ENCODE assay signal across 19 mouse cellular contexts in genomic region chr2:172477350-172477749, GRCm38 (mm10). TPM values are rescaled to one million over a fixed set of nuclear protein-coding genes. Genes with fewer than 3 reads are reported as not detected.
DNase-seq lines count a peak whose midpoint lies in the region; ATAC-seq and TF ChIP-seq lines count a peak whose summit lies in the region.
"Had no signal": no experiment of that assay in that cellular context is flagged by ENCODE, and none has a peak within 500 bp of the region (broad histone marks: within the 10 kb centered on the region; RNA-seq: fewer than 3 reads in every experiment).

No protein-coding gene starts in this region.

- H3K36me3 ChIP-seq in heart, embryonic 15.5 days = no peaks in the 10 kb centered on the region
- no peaks in the 10 kb centered on the region for H3K36me3 ChIP-seq in neural tube, embryonic 12.5 days
- no peaks in the 10 kb centered on the region for H3K36me3 ChIP-seq in neural tube, embryonic 15.5 days
- no peaks in the 10 kb centered on the region for H3K36me3 ChIP-seq in heart, postnatal 0 days (replicated peaks; ENCODE audit: control insufficient read depth, insufficient read depth, low read length)
- H3K36me3 ChIP-seq: limb, embryonic 10.5 days had no signal

- no peak for TF ChIP-seq CTCF in gastrocnemius, adult 2 months (IDR thresholded peaks at IDR 0.05)
- no peak for TF ChIP-seq CTCF in heart, postnatal 0 days (IDR thresholded peaks at IDR 0.05; ENCODE audit: low read depth)

- H3K4me1 ChIP-seq in heart, embryonic 15.5 days (replicated peaks) = peaks cover 14% of the 10 kb centered on the region
- H3K4me1 ChIP-seq in neural tube, embryonic 12.5 days = no peaks in the 10 kb centered on the region
- H3K4me1 ChIP-seq in neural tube, embryonic 15.5 days = 0 out of 2 replicates have a peak, but pooled peaks cover 4% of the 10 kb centered on the region
- H3K4me1 ChIP-seq in heart, postnatal 0 days (ENCODE audit: control insufficient read depth, insufficient read depth) = no peaks in the 10 kb centered on the region; the same call in 1 of the 2 replicates

- intact Hi-C loops in gastrocnemius, adult 2 months (cut with DNase I) = loop anchor here (2.0 to 10.0 kb wide), 2 partner anchors 23 to 607 kb away; no protein-coding TSS in a partner anchor
- intact Hi-C loops in gastrocnemius, postnatal 14 days (cut with DNase I; ENCODE audit: low total_unique reads) = loop anchor here (5.0 to 10.0 kb wide), 2 partner anchors 295 to 617 kb away; no protein-coding TSS in a partner anchor
- intact Hi-C loops in heart, postnatal 14 days (cut with DNase I) = loop anchor here (2.0 to 10.0 kb wide), 5 partner anchors 23 to 607 kb away; no protein-coding TSS in a partner anchor

- TF ChIP-seq EP300 in heart, postnatal 0 days (IDR thresholded peaks at IDR 0.05; ENCODE audit: low read depth) = no peak

- H3K4me2 ChIP-seq in heart, embryonic 15.5 days = peak overlapping the region; percentile 63
- no peak overlapping the region for H3K4me2 ChIP-seq in neural tube, embryonic 12.5 days (replicated peaks)
- H3K4me2 ChIP-seq in neural tube, embryonic 15.5 days = no peak overlapping the region
- peak overlapping the region; percentile 66 for H3K4me2 ChIP-seq in heart, postnatal 0 days (ENCODE audit: low read depth, low read length)
- H3K4me2 ChIP-seq: liver, embryonic 11.5 days; lung, embryonic 14.5 days had no signal

- H3K27me3 ChIP-seq in heart, embryonic 15.5 days = no peaks in the 10 kb centered on the region
- no peaks in the 10 kb centered on the region for H3K27me3 ChIP-seq in neural tube, embryonic 12.5 days (replicated peaks)
- peaks cover 3% of the 10 kb centered on the region; the same call in 1 of the 2 replicates for H3K27me3 ChIP-seq in neural tube, embryonic 15.5 days (replicated peaks)
- H3K27me3 ChIP-seq in heart, postnatal 0 days (ENCODE audit: control insufficient read depth, insufficient read depth, low read length) = no peaks in the 10 kb centered on the region

- no peaks in the 10 kb centered on the region for H3K9me3 ChIP-seq in heart, embryonic 15.5 days (replicated peaks)
- H3K9me3 ChIP-seq in neural tube, embryonic 12.5 days = no peaks in the 10 kb centered on the region
- H3K9me3 ChIP-seq in neural tube, embryonic 15.5 days (replicated peaks) = no peaks in the 10 kb centered on the region
- no peaks in the 10 kb centered on the region for H3K9me3 ChIP-seq in heart, postnatal 0 days (replicated peaks; ENCODE audit: control insufficient read depth, low read length)
- H3K9me3 ChIP-seq: limb, embryonic 10.5 days had no signal

- peak overlapping the region; percentile 67 for H3K4me3 ChIP-seq in gastrocnemius, adult 2 months
- H3K4me3 ChIP-seq in heart, embryonic 15.5 days = peak overlapping the region; percentile 47
- no peak overlapping the region for H3K4me3 ChIP-seq in neural tube, embryonic 12.5 days
- H3K4me3 ChIP-seq in neural tube, embryonic 15.5 days (replicated peaks) = no peak overlapping the region
- H3K4me3 ChIP-seq in heart, postnatal 0 days (ENCODE audit: low read depth, low read length) = peak overlapping the region; percentile 45
- H3K4me3 ChIP-seq: layer of hippocampus, adult 2 months; limb, embryonic 10.5 days had no signal

- peak; percentile 77 for ATAC-seq in heart, embryonic 15.5 days (replicated peaks; ENCODE audit: insufficient number of reproducible peaks, insufficient read depth, low FRiP score, low read depth)
- ATAC-seq in neural tube, embryonic 12.5 days (ENCODE audit: low FRiP score, low read depth) = no peak
- no peak for ATAC-seq in neural tube, embryonic 15.5 days (ENCODE audit: low FRiP score)
- peak; percentile 83 for ATAC-seq in heart, postnatal 0 days (ENCODE audit: insufficient read depth, low read depth)

- WGBS in heart, embryonic 15.5 days = 13% methylated on average over 3 of the region's 3 CpGs
- WGBS in neural tube, embryonic 12.5 days = 37% methylated on average over 3 of the region's 3 CpGs
- WGBS in neural tube, embryonic 15.5 days = 46% methylated on average over 3 of the region's 3 CpGs
- WGBS in heart, postnatal 0 days = 21% methylated on average over 3 of the region's 3 CpGs

- no peak for DNase-seq in gastrocnemius, adult 2 months
- DNase-seq in gastrocnemius, postnatal 14 days = no peak
- no peak for DNase-seq in heart, postnatal 14 days
- DNase-seq in heart, postnatal 0 days (ENCODE audit: low spot score) = peak; percentile 44
- no peak for DNase-seq in left cerebral cortex, adult 8-10 months (ENCODE audit: low spot score in 2 of 2)
- DNase-seq: cerebellum, adult 9-11 months; kidney, adult 11 months; thymus, postnatal 36 days had no signal

- H3K9ac ChIP-seq in heart, embryonic 15.5 days = peak overlapping the region; percentile 54
- H3K9ac ChIP-seq in neural tube, embryonic 12.5 days = 0 out of 2 replicates have a peak overlapping the region, but pooled peaks have one; percentile 17
- no peak overlapping the region for H3K9ac ChIP-seq in neural tube, embryonic 15.5 days (replicated peaks)
- 0 out of 2 replicates have a peak overlapping the region, but pooled peaks have one; percentile 32 for H3K9ac ChIP-seq in heart, postnatal 0 days (replicated peaks; ENCODE audit: low read depth, low read length)
- H3K9ac ChIP-seq: lung, embryonic 14.5 days had no signal

- H3K27ac ChIP-seq in gastrocnemius, adult 2 months = peak overlapping the region; percentile 91
- peak overlapping the region; percentile 78 for H3K27ac ChIP-seq in heart, embryonic 15.5 days
- H3K27ac ChIP-seq in neural tube, embryonic 12.5 days = no peak overlapping the region
- H3K27ac ChIP-seq in neural tube, embryonic 15.5 days (replicated peaks) = no peak overlapping the region
- H3K27ac ChIP-seq in heart, postnatal 0 days (ENCODE audit: low read depth) = peak overlapping the region; percentile 66
- H3K27ac ChIP-seq: kidney, postnatal 0 days; layer of hippocampus, adult 2 months; limb, embryonic 10.5 days had no signal

RNA-seq across cellular contexts. Expression of gene Fam209, which starts 5.0 kb away (rescaled TPM):
- under 1 TPM in 1 of 2 experiments, not detected in 1; 0.36 TPM for total RNA-seq in gastrocnemius, adult 2 months (2021)
- under 1 TPM in 1 of 2 experiments, not detected in 1; 0.58 TPM for total RNA-seq in gastrocnemius, postnatal 14 days (2021)
- polyA plus RNA-seq in heart, embryonic 15.5 days (2015; fragmentation: Nextera tagmentation; extraction: Ambion mirVana) = 0.22 TPM in 1 of 2 replicates, not detected in the other
- not detected for total RNA-seq in heart, postnatal 14 days (2021)
- polyA plus RNA-seq in neural tube, embryonic 12.5 days (2016; fragmentation: Nextera tagmentation; extraction: Ambion mirVana) = 0.51 TPM in 1 of 2 replicates, not detected in the other
- polyA plus RNA-seq in neural tube, embryonic 15.5 days (2015; fragmentation: Nextera tagmentation; extraction: Ambion mirVana) = not detected in 2 replicates
- total RNA-seq in heart, postnatal 0 days (2014; rRNA removed; ENCODE audit: low replicate concordance) = 0.54 TPM in 1 of 2 replicates, not detected in the other
- polyA plus RNA-seq in heart, postnatal 0 days (2015; fragmentation: Nextera tagmentation; extraction: Ambion mirVana) = not detected in 2 replicates
- not detected for total RNA-seq in left cerebral cortex, adult 8-10 months (2022)
- total RNA-seq: layer of hippocampus, adult 2 months had no signal
- polyA plus RNA-seq: C2C12; kidney, postnatal 0 days had no signal

RNA-seq across cellular contexts. Expression of gene Gcnt7, which starts 19.0 kb away (rescaled TPM):
- not detected for total RNA-seq in gastrocnemius, adult 2 months (2021)
- not detected for total RNA-seq in gastrocnemius, postnatal 14 days (2021)
- 0.71 and 0.79 TPM in 2 replicates for polyA plus RNA-seq in heart, embryonic 15.5 days (2015; fragmentation: Nextera tagmentation; extraction: Ambion mirVana)
- not detected for total RNA-seq in heart, postnatal 14 days (2021)
- polyA plus RNA-seq in neural tube, embryonic 12.5 days (2016; fragmentation: Nextera tagmentation; extraction: Ambion mirVana) = 1.5 and 2.0 TPM in 2 replicates
- 1.1 and 1.4 TPM in 2 replicates for polyA plus RNA-seq in neural tube, embryonic 15.5 days (2015; fragmentation: Nextera tagmentation; extraction: Ambion mirVana)
- total RNA-seq in heart, postnatal 0 days (2014; rRNA removed; ENCODE audit: low replicate concordance) = not detected in 2 replicates
- polyA plus RNA-seq in heart, postnatal 0 days (2015; fragmentation: Nextera tagmentation; extraction: Ambion mirVana) = 0.25 and 0.40 TPM in 2 replicates
- not detected for total RNA-seq in left cerebral cortex, adult 8-10 months (2022)
- total RNA-seq: adrenal gland, postnatal 4 days; gastrocnemius, adult 18-20 months; layer of hippocampus, adult 2 months had no signal

RNA-seq across cellular contexts. Expression of gene Rtf2, which starts 37.0 kb away (rescaled TPM):
- 10 to 100 TPM; 28.1 to 29.3 TPM for total RNA-seq in gastrocnemius, adult 2 months (2021)
- total RNA-seq in gastrocnemius, postnatal 14 days (2021) = 10 to 100 TPM; 30.8 to 32.9 TPM
- polyA plus RNA-seq in heart, embryonic 15.5 days (2015; fragmentation: Nextera tagmentation; extraction: Ambion mirVana) = 44.5 and 52.2 TPM in 2 replicates
- total RNA-seq in heart, postnatal 14 days (2021) = 10 to 100 TPM; 28.6 to 30.7 TPM
- polyA plus RNA-seq in neural tube, embryonic 12.5 days (2016; fragmentation: Nextera tagmentation; extraction: Ambion mirVana) = 102 and 105 TPM in 2 replicates
- polyA plus RNA-seq in neural tube, embryonic 15.5 days (2015; fragmentation: Nextera tagmentation; extraction: Ambion mirVana) = 89.8 and 93.4 TPM in 2 replicates
- total RNA-seq in heart, postnatal 0 days (2014; rRNA removed; ENCODE audit: low replicate concordance) = 34.0 and 49.7 TPM in 2 replicates
- 45.1 and 45.9 TPM in 2 replicates for polyA plus RNA-seq in heart, postnatal 0 days (2015; fragmentation: Nextera tagmentation; extraction: Ambion mirVana)
- total RNA-seq in left cerebral cortex, adult 8-10 months (2022) = 10 to 100 TPM; 67.7 to 75.2 (median 72.8) TPM

Comparison
In these comparisons a context has a peak if more than half of its experiments do, and no peak if none do; other contexts are left out.
1. H3K27ac ChIP-seq: peak in gastrocnemius, adult 2 months (single experiment), heart, embryonic 15.5 days (single experiment) and heart, postnatal 0 days (single experiment); none in neural tube, embryonic 12.5 days (single experiment) and neural tube, embryonic 15.5 days (single experiment).
2. H3K4me3 ChIP-seq: peak in gastrocnemius, adult 2 months (single experiment), heart, embryonic 15.5 days (single experiment) and heart, postnatal 0 days (single experiment); none in neural tube, embryonic 12.5 days (single experiment) and neural tube, embryonic 15.5 days (single experiment).
3. ATAC-seq: peak in heart, embryonic 15.5 days (single experiment) and heart, postnatal 0 days (single experiment); none in neural tube, embryonic 12.5 days (single experiment) and neural tube, embryonic 15.5 days (single experiment).
4. H3K4me2 ChIP-seq: peak in heart, embryonic 15.5 days (single experiment) and heart, postnatal 0 days (single experiment); none in neural tube, embryonic 12.5 days (single experiment) and neural tube, embryonic 15.5 days (single experiment).